Mouse (Mus musculus): ENCODE results near the gene Dtx3l. TPM values are rescaled to one million over a fixed set of nuclear protein-coding genes. Genes with fewer than 3 reads are reported as not detected.
"Not testable (repeated sequence)": the region's sequence is repeated elsewhere in the genome, so short reads cannot be mapped to it uniquely, and the experiment has no call there.

The Dtx3l gene
- polyA plus RNA-seq, 1 experiment from 2014 or later = 3.1 TPM

DNA sequence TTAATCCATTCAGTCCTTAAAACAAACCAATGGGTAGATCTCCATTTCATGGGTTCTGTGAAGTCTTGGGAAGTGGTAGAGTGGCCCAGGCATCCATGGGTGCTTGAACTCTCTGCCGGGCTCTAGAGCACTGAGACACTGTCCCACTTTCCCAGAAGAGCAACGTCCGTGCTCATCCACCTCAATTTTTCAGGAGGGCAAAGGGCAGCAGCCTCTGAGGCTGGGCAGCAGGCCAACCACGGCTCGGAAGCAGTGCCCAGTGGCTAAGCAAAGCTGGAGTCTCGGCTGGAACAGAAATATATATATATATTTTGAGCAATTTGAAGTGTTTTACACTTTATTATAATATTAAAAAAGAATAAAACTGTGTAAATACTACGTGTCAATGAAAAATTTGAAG, 32.1 kb downstream of the Dtx3l start:
- H3K27me3 ChIP-seq (ENCODE audit: control insufficient read depth, insufficient read depth, low read length) = no peaks in the 10 kb centered on the region
- no peaks in the 10 kb centered on the region for H3K36me3 ChIP-seq (replicated peaks; ENCODE audit: control insufficient read depth, insufficient read depth, low read depth, low read length)
- H3K4me1 ChIP-seq (ENCODE audit: control insufficient read depth, insufficient read depth, low read length) = no peaks in the 10 kb centered on the region
- H3K27ac ChIP-seq (replicated peaks; ENCODE audit: low read depth, low read length) = no peak overlapping the region
- DNase-seq (ENCODE audit: low spot score) (no peak), ATAC-seq (replicated peaks; ENCODE audit: insufficient number of reproducible peaks, low FRiP score, low TSS enrichment, low read depth) (no peak)
- 74% methylated on average over 7 of the region's 7 CpGs for WGBS
- no peak overlapping the region for H3K9ac ChIP-seq (replicated peaks; ENCODE audit: low read length)
- no peaks in the 10 kb centered on the region for H3K9me3 ChIP-seq (replicated peaks; ENCODE audit: control insufficient read depth, low read length)
- no peak overlapping the region for H3K4me3 ChIP-seq (ENCODE audit: low read depth, low read length)
- H3K4me2 ChIP-seq (ENCODE audit: low read depth, low read length) = no peak overlapping the region

DNA sequence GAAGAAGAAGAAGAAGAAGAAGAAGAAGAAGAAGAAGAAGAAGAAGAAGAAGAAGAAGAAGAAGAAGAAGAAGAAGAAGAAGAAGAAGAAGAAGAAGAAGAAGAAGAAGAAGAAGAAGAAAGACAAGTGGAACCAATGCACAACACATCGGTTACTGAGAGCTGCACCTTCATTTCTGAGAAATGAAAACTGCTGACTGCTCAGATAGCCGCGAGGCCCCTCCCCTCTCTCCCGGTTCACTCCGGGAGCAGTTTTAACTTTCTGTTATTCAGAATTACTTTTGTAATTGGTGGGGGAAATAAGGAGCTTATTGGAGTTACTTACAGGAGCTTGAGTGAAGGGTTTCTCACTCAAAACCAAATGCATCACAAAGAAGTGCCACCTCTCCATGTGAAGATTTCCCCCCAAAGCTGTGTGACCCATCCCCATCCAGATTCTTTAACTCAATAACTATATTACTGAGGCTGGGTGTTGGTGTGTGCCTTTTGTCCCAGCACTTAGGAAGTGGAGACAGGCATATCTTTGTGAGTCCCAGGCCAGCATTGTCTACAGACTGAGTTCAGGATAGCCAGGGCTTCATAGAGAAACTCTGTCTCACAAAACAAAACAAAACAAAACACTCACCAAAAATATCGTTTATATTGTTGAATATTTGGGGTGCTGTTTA, 33.0 kb downstream of the Dtx3l start:
- Histone ChIP-seq H3K27ac (replicated peaks; ENCODE audit: low read depth, low read length) (no peak overlapping the region), H3K4me2 (ENCODE audit: low read depth, low read length) (no peak overlapping the region), H3K4me1 (ENCODE audit: control insufficient read depth, insufficient read depth, low read length) (no peaks in the 10 kb centered on the region), H3K4me3 (ENCODE audit: low read depth, low read length) (no peak overlapping the region), H3K27me3 (ENCODE audit: control insufficient read depth, insufficient read depth, low read length) (no peaks in the 10 kb centered on the region), H3K36me3 (replicated peaks; ENCODE audit: control insufficient read depth, insufficient read depth, low read depth, low read length) (no peaks in the 10 kb centered on the region), H3K9ac (replicated peaks; ENCODE audit: low read length) (no peak overlapping the region), H3K9me3 (replicated peaks; ENCODE audit: control insufficient read depth, low read length) (no peaks in the 10 kb centered on the region)
- WGBS = 79% methylated on average over 6 of the region's 6 CpGs
- no peak for ATAC-seq (replicated peaks; ENCODE audit: insufficient number of reproducible peaks, low FRiP score, low TSS enrichment, low read depth)
- DNase-seq (ENCODE audit: low spot score) = no peak

DNA sequence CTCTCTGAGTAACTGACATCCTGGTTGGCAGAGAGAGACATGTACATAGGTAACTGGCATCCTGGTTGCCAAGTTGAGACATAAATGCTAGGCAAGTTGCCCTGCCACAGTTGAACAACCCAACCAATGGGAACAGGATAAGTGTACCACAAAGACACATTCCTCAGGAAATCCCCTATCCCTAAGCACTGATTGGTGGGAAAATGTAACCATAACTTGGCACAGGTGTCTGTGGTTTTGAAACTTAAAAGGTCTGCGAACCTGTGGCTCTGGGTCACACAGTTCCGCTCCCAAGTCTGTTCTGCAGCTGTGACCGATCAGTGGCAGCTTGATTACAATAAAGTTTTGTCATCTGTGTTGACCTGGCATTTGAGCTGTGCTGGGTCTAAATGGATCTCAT, 33.6 kb downstream of the Dtx3l start:
- Histone ChIP-seq H3K4me1 (ENCODE audit: control insufficient read depth, insufficient read depth, low read length) (no peaks in the 10 kb centered on the region), H3K27ac (replicated peaks; ENCODE audit: low read depth, low read length) (no peak overlapping the region), H3K9me3 (replicated peaks; ENCODE audit: control insufficient read depth, low read length) (no peaks in the 10 kb centered on the region), H3K4me3 (ENCODE audit: low read depth, low read length) (no peak overlapping the region), H3K36me3 (replicated peaks; ENCODE audit: control insufficient read depth, insufficient read depth, low read depth, low read length) (no peaks in the 10 kb centered on the region), H3K4me2 (ENCODE audit: low read depth, low read length) (no peak overlapping the region), H3K9ac (replicated peaks; ENCODE audit: low read length) (no peak overlapping the region), H3K27me3 (ENCODE audit: control insufficient read depth, insufficient read depth, low read length) (no peaks in the 10 kb centered on the region)
- WGBS = 70% methylated on average over 3 of the region's 3 CpGs
- no peak for DNase-seq (ENCODE audit: low spot score)
- no peak for ATAC-seq (replicated peaks; ENCODE audit: insufficient number of reproducible peaks, low FRiP score, low TSS enrichment, low read depth)

DNA sequence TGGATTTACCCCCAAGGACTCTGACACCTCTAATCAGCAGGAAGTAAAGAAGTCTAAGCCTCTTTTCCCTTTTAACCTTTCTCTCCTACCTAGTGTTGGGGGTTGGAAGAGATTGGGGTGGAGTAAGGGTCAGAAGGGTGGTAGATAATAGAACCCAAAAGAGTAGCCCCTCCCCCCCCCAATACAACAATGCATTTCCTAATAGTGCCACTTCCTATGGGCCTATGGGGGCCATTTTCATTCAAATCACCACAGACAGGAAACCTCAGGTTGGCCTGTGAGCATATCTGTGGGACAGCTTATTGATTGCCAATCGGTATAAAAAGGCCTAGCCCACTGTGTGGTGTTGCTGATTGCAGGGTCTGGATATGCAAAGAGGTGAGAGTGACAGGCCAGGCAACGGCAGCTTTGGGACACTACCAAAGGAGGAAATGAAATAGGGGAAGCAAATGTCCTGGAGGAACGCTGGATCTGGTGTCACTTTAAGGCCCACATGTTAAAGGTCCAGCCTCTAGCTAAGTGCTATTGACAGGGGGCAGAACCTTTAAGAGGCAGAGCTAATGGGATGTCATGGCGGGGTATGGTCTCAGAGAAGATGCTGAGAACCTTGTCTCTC, 34.7 kb downstream of the Dtx3l start:
- no peak overlapping the region for H3K9ac ChIP-seq (replicated peaks; ENCODE audit: low read length)
- 66% methylated on average over 4 of the region's 4 CpGs for WGBS
- H3K9me3 ChIP-seq (replicated peaks; ENCODE audit: control insufficient read depth, low read length) = no peaks in the 10 kb centered on the region
- H3K4me3 ChIP-seq (ENCODE audit: low read depth, low read length) = no peak overlapping the region
- DNase-seq (ENCODE audit: low spot score) (no peak), ATAC-seq (replicated peaks; ENCODE audit: insufficient number of reproducible peaks, low FRiP score, low TSS enrichment, low read depth) (no peak)
- H3K27me3 ChIP-seq (ENCODE audit: control insufficient read depth, insufficient read depth, low read length) = no peaks in the 10 kb centered on the region
- H3K4me1 ChIP-seq (ENCODE audit: control insufficient read depth, insufficient read depth, low read length) = no peaks in the 10 kb centered on the region
- no peaks in the 10 kb centered on the region for H3K36me3 ChIP-seq (replicated peaks; ENCODE audit: control insufficient read depth, insufficient read depth, low read depth, low read length)
- H3K27ac ChIP-seq (replicated peaks; ENCODE audit: low read depth, low read length) = no peak overlapping the region
- no peak overlapping the region for H3K4me2 ChIP-seq (ENCODE audit: low read depth, low read length)

DNA sequence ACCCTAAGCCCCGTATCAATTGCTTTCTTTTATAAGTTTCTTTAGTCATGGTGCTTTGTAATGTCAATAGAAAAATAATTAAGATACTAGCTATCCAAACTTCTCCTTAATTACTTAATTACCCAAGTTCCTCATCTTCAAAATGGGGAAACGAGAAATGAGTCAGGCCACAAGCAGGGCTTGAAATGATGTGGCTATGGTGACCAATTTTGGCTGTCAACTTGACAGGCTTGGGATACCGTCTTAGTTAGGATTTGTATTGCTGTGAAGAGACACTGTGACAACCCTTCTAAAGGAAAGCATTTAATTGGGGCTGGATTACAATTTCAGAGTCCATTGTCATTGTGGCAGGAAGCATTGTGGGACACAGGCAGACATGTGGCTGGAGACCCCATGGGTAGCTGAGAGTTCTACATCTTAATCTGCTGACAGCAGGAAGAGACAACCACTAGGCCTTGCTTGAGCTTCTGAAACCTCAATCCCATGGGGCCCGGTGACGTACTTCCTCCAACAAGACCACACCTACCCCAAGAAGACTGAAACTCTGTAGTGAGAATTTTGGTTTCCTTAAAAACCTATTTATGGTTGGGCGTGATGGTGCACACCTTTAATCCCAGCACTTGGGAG, 35.8 kb downstream of the Dtx3l start:
- H3K27me3 ChIP-seq (ENCODE audit: control insufficient read depth, insufficient read depth, low read length) = no peaks in the 10 kb centered on the region
- H3K4me3 ChIP-seq (ENCODE audit: low read depth, low read length) = no peak overlapping the region
- no peaks in the 10 kb centered on the region for H3K9me3 ChIP-seq (replicated peaks; ENCODE audit: control insufficient read depth, low read length)
- ATAC-seq (replicated peaks; ENCODE audit: insufficient number of reproducible peaks, low FRiP score, low TSS enrichment, low read depth) (no peak), DNase-seq (ENCODE audit: low spot score) (no peak)
- H3K4me2 ChIP-seq (ENCODE audit: low read depth, low read length) = no peak overlapping the region
- no peak overlapping the region for H3K9ac ChIP-seq (replicated peaks; ENCODE audit: low read length)
- no peaks in the 10 kb centered on the region for H3K4me1 ChIP-seq (ENCODE audit: control insufficient read depth, insufficient read depth, low read length)
- WGBS = 85% methylated on average over 6 of the region's 6 CpGs
- no peak overlapping the region for H3K27ac ChIP-seq (replicated peaks; ENCODE audit: low read depth, low read length)
- no peaks in the 10 kb centered on the region for H3K36me3 ChIP-seq (replicated peaks; ENCODE audit: control insufficient read depth, insufficient read depth, low read depth, low read length)

DNA sequence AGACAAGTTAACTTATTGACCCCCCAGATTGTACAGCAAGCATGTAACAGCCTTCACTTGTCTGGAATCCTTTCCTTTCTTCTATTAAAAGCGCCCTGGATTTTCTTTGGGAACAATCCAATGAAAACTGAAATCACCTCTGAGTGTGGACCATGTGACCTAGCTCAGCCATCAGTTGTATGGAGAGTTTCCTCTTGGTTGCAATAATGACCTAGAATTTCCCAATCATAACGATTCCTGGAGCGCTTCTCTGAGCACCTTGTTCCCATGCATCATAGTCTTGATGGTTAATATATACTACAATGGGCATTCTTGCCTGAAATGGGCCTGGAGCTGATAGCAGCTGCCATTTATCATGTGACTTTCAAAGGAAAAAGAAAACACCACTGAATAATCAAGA, 38.4 kb downstream of the Dtx3l start:
- Histone ChIP-seq H3K4me3 (ENCODE audit: low read depth, low read length) (no peak overlapping the region), H3K27me3 (ENCODE audit: control insufficient read depth, insufficient read depth, low read length) (no peaks in the 10 kb centered on the region), H3K9me3 (replicated peaks; ENCODE audit: control insufficient read depth, low read length) (no peaks in the 10 kb centered on the region), H3K4me1 (ENCODE audit: control insufficient read depth, insufficient read depth, low read length) (no peaks in the 10 kb centered on the region), H3K4me2 (ENCODE audit: low read depth, low read length) (no peak overlapping the region), H3K27ac (replicated peaks; ENCODE audit: low read depth, low read length) (no peak overlapping the region), H3K36me3 (replicated peaks; ENCODE audit: control insufficient read depth, insufficient read depth, low read depth, low read length) (no peaks in the 10 kb centered on the region), H3K9ac (replicated peaks; ENCODE audit: low read length) (no peak overlapping the region)
- DNase-seq (ENCODE audit: low spot score) = no peak
- WGBS = 85% methylated on average over 3 of the region's 3 CpGs
- ATAC-seq (replicated peaks; ENCODE audit: insufficient number of reproducible peaks, low FRiP score, low TSS enrichment, low read depth) = no peak

DNA sequence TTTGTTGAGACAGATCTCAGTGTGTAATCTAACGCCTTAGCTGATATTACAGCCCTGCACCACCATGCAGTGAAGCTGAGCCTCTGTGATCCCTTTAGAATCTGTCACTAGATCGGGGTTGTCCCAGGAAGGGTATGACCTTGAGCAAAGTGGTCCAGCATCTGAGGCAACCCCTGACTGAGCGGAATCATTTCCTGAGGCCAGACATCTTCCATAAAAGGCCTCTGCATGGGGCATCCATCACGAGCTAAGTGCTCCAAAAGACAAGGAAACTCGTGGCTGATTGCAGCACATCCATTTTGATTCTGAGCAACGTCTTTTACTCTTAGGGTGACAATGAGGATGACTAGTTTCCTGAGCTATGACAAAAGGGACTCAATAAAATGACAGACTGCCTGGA, 44.0 kb downstream of the Dtx3l start:
- Histone ChIP-seq H3K4me2 (ENCODE audit: low read depth, low read length) (no peak overlapping the region), H3K27me3 (ENCODE audit: control insufficient read depth, insufficient read depth, low read length) (no peaks in the 10 kb centered on the region), H3K27ac (replicated peaks; ENCODE audit: low read depth, low read length) (no peak overlapping the region), H3K36me3 (replicated peaks; ENCODE audit: control insufficient read depth, insufficient read depth, low read depth, low read length) (no peaks in the 10 kb centered on the region), H3K9me3 (replicated peaks; ENCODE audit: control insufficient read depth, low read length) (no peaks in the 10 kb centered on the region), H3K9ac (replicated peaks; ENCODE audit: low read length) (no peak overlapping the region), H3K4me3 (ENCODE audit: low read depth, low read length) (no peak overlapping the region), H3K4me1 (ENCODE audit: control insufficient read depth, insufficient read depth, low read length) (no peaks in the 10 kb centered on the region)
- no peak for DNase-seq (ENCODE audit: low spot score)
- 72% methylated on average over 6 of the region's 6 CpGs for WGBS
- no peak for ATAC-seq (replicated peaks; ENCODE audit: insufficient number of reproducible peaks, low FRiP score, low TSS enrichment, low read depth)

DNA sequence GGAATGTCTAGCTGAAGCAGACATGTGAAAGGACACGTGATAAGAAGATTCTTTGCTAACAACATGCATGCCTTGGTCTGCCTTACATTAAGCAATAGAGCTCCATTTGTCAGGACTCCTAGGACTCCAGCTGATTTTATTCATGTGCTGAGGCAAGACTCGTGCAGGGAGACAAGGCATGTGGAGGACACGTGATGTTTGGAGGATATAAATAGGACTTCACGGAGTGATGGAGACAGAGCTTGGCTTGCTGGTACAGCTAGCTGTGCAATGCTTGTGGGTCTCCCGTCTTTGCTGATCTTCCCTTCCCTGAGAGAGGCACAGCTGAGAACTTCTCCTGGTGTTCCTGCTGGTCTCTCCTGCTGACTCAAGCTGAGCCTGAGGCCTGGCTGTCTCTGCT, 47.3 kb downstream of the Dtx3l start:
- ATAC-seq (replicated peaks; ENCODE audit: insufficient number of reproducible peaks, low FRiP score, low TSS enrichment, low read depth); H3K9ac ChIP-seq (replicated peaks; ENCODE audit: low read length); DNase-seq (ENCODE audit: low spot score); H3K36me3 ChIP-seq (replicated peaks; ENCODE audit: control insufficient read depth, insufficient read depth, low read depth, low read length); H3K9me3 ChIP-seq (replicated peaks; ENCODE audit: control insufficient read depth, low read length); H3K27me3 ChIP-seq (ENCODE audit: control insufficient read depth, insufficient read depth, low read length); H3K4me1 ChIP-seq (ENCODE audit: control insufficient read depth, insufficient read depth, low read length); H3K4me2 ChIP-seq (ENCODE audit: low read depth, low read length); H3K27ac ChIP-seq (replicated peaks; ENCODE audit: low read depth, low read length); H3K4me3 ChIP-seq (ENCODE audit: low read depth, low read length): not testable (repeated sequence)
- whole genome bisulfite sequencing = 79% methylated on average over 5 of the region's 5 CpGs
